Mouse (Mus musculus) midbrain, embryonic 12.5 days (tissue): Measurements from ENCODE around the gene Mbip. TPM values are rescaled to one million over a fixed set of nuclear protein-coding genes. Genes with fewer than 3 reads are reported as not detected.

Experiments used
- ATAC-seq: fragments of 200-750 bp; cut with Nextera tagmentation; 2 replicates; pipeline ENCODE4 v1.8.0; 2017; ENCODE audit warnings: low read depth, moderate TSS enrichment, moderate library complexity; ENCODE audit not compliant: low FRiP score
- H3K27ac ChIP-seq: fragments of 300-500 bp; sonication (generic); replicated peaks from 2 replicates; pipeline ENCODE4 v1.5.1; 2016; ENCODE audit warnings: mild to moderate bottlenecking
- H3K27me3 ChIP-seq: fragments of 300-500 bp; sonication (generic); 2 replicates; pipeline ENCODE4 v1.6.1; 2016; ENCODE audit warnings: mild to moderate bottlenecking
- H3K36me3 ChIP-seq: fragments of 300-500 bp; sonication (generic); 2 replicates; pipeline ENCODE4 v1.6.1; 2016
- H3K4me1 ChIP-seq: fragments of 300-500 bp; sonication (generic); 2 replicates; pipeline ENCODE4 v1.6.1; 2016
- H3K4me2 ChIP-seq: fragments of 300-500 bp; sonication (generic); replicated peaks from 2 replicates; pipeline ENCODE4 v1.6.1; 2016; ENCODE audit warnings: mild to moderate bottlenecking, moderate library complexity
- H3K4me3 ChIP-seq: fragments of 300-500 bp; sonication (generic); 2 replicates; pipeline ENCODE4 v1.5.1; 2016; ENCODE audit warnings: mild to moderate bottlenecking
- H3K9ac ChIP-seq: fragments of 300-500 bp; sonication (generic); replicated peaks from 2 replicates; pipeline ENCODE4 v1.6.1; 2016; ENCODE audit warnings: mild to moderate bottlenecking, moderate library complexity
- H3K9me3 ChIP-seq: fragments of 300-500 bp; sonication (generic); 2 replicates; pipeline ENCODE4 v1.6.1; 2016; ENCODE audit warnings: mild to moderate bottlenecking
- WGBS: fragments of 180-500 bp; shearing (Covaris S2); methylation state at CpG from one replicate; pipeline ENCODE4 v1.1.7; 2016; 5-methylcytosine and 5-hydroxymethylcytosine counted together
- polyA plus RNA-seq: library from polyadenylated mRNA; unstranded; fragments of >200 nt; fragmentation: Nextera tagmentation; extraction: Ambion mirVana; gene quantifications from 2 replicates; pipeline ENCODE4 v1.2.1, GENCODE M21; 2016

Gene Mbip
- polyA plus RNA-seq, 1 experiment from 2014 or later = 49.3 TPM

- peaks cover 17% of the 10 kb centered on the region for H3K27me3 ChIP-seq
- H3K4me2 ChIP-seq = no peak overlapping the region
- 81% methylated on average over 6 of the region's 6 CpGs for WGBS
- no peak for ATAC-seq
- no peak overlapping the region for H3K9ac ChIP-seq
- H3K4me1 ChIP-seq = peaks cover 15% of the 10 kb centered on the region
- H3K36me3 ChIP-seq = no peaks in the 10 kb centered on the region
- no peak overlapping the region for H3K27ac ChIP-seq
- H3K9me3 ChIP-seq = no peaks in the 10 kb centered on the region
- no peak overlapping the region for H3K4me3 ChIP-seq
Measured at GRCm38 (mm10) chr12:56305758-56306157, 39.9 kb downstream of the Mbip start.

GRCm38 (mm10) chr12:56302321-56303017 is 43.2 kb downstream of the Mbip start:
- Histone ChIP-seq H3K36me3 (no peaks in the 10 kb centered on the region), H3K4me3 (peak overlapping the region; percentile 37), H3K4me1 (peaks cover 23% of the 10 kb centered on the region), H3K27me3 (peaks cover 26% of the 10 kb centered on the region), H3K9me3 (no peaks in the 10 kb centered on the region), H3K4me2 (peak overlapping the region; percentile 58), H3K9ac (peak overlapping the region; percentile 44; the same call in 1 of the 2 replicates), H3K27ac (no peak overlapping the region)
- ATAC-seq = peak; percentile 53; the same call in 1 of the 2 replicates
- WGBS = 34% methylated on average over 4 of the region's 4 CpGs

- Histone ChIP-seq H3K4me3 (peak overlapping the region; percentile 37), H3K4me2 (peak overlapping the region; percentile 58), H3K4me1 (peaks cover 23% of the 10 kb centered on the region), H3K9ac (peak overlapping the region; percentile 44), H3K27me3 (peaks cover 29% of the 10 kb centered on the region), H3K36me3 (no peaks in the 10 kb centered on the region), H3K27ac (peak overlapping the region; percentile 69), H3K9me3 (no peaks in the 10 kb centered on the region)
- WGBS = 8% methylated on average over 27 of the region's 27 CpGs
- ATAC-seq = peak; percentile 78
Measured at GRCm38 (mm10) chr12:56301487-56302293, 44.0 kb downstream of the Mbip start.

- 63% methylated on average over 3 of the region's 3 CpGs for WGBS
- peaks cover 40% of the 10 kb centered on the region for H3K27me3 ChIP-seq
Measured at GRCm38 (mm10) chr12:56299610-56300009, 46.1 kb downstream of the Mbip start.

GRCm38 (mm10) chr12:56298919-56299318 is 46.8 kb downstream of the Mbip start:
- H3K27me3 ChIP-seq = peaks cover 40% of the 10 kb centered on the region
- 39% methylated on average over 1 of the region's 1 CpGs for WGBS
- H3K36me3 ChIP-seq = no peaks in the 10 kb centered on the region
- H3K9me3 ChIP-seq = no peaks in the 10 kb centered on the region
- H3K4me2 ChIP-seq = no peak overlapping the region
- H3K27ac ChIP-seq = no peak overlapping the region
- peaks cover 23% of the 10 kb centered on the region for H3K4me1 ChIP-seq
- H3K9ac ChIP-seq = no peak overlapping the region
- H3K4me3 ChIP-seq = no peak overlapping the region
- no peak for ATAC-seq

More at GRCm38 (mm10) chr12:56299610-56300009, 46.1 kb downstream of the Mbip start:
- H3K9ac ChIP-seq = no peak overlapping the region
- ATAC-seq = no peak
- no peaks in the 10 kb centered on the region for H3K36me3 ChIP-seq
- H3K4me3 ChIP-seq = no peak overlapping the region
- no peak overlapping the region for H3K27ac ChIP-seq
- H3K4me2 ChIP-seq = no peak overlapping the region
- peaks cover 23% of the 10 kb centered on the region for H3K4me1 ChIP-seq
- no peaks in the 10 kb centered on the region for H3K9me3 ChIP-seq

- Histone ChIP-seq H3K4me2 (peak overlapping the region; percentile 38), H3K9me3 (no peaks in the 10 kb centered on the region), H3K4me3 (no peak overlapping the region), H3K4me1 (peaks cover 23% of the 10 kb centered on the region), H3K27me3 (peaks cover 39% of the 10 kb centered on the region), H3K27ac (no peak overlapping the region), H3K9ac (no peak overlapping the region), H3K36me3 (no peaks in the 10 kb centered on the region)
- ATAC-seq = no peak
- 5% methylated on average over 21 of the region's 21 CpGs for WGBS
Measured at GRCm38 (mm10) chr12:56297921-56298830, 47.5 kb downstream of the Mbip start.

- no peak overlapping the region for H3K9ac ChIP-seq
- H3K9me3 ChIP-seq = no peaks in the 10 kb centered on the region
- H3K27ac ChIP-seq = no peak overlapping the region
- WGBS = 53% methylated on average over 5 of the region's 5 CpGs
- peaks cover 36% of the 10 kb centered on the region for H3K27me3 ChIP-seq
- no peak overlapping the region for H3K4me3 ChIP-seq
- peaks cover 17% of the 10 kb centered on the region for H3K4me1 ChIP-seq
- no peak overlapping the region for H3K4me2 ChIP-seq
- ATAC-seq = no peak; the same call in 1 of the 2 replicates
- no peaks in the 10 kb centered on the region for H3K36me3 ChIP-seq
Measured at GRCm38 (mm10) chr12:56297099-56297498, 48.6 kb downstream of the Mbip start.

- Histone ChIP-seq H3K4me1 (peaks cover 12% of the 10 kb centered on the region), H3K4me2 (no peak overlapping the region), H3K4me3 (no peak overlapping the region), H3K27ac (no peak overlapping the region), H3K36me3 (no peaks in the 10 kb centered on the region), H3K9ac (no peak overlapping the region), H3K9me3 (no peaks in the 10 kb centered on the region), H3K27me3 (peaks cover 34% of the 10 kb centered on the region)
- 15% methylated on average over 6 of the region's 6 CpGs for WGBS
- ATAC-seq = no peak
Measured at GRCm38 (mm10) chr12:56296524-56296923, 49.2 kb downstream of the Mbip start.

GRCm38 (mm10) chr12:56295160-56295559 is 50.5 kb downstream of the Mbip start:
- WGBS = 81% methylated on average over 3 of the region's 3 CpGs

GRCm38 (mm10) chr12:56288548-56288947 is 57.1 kb downstream of the Mbip start:
- no peak overlapping the region for H3K9ac ChIP-seq
- H3K9me3 ChIP-seq = no peaks in the 10 kb centered on the region
- no peak for ATAC-seq
- peaks cover 4% of the 10 kb centered on the region for H3K27me3 ChIP-seq
- H3K4me1 ChIP-seq = no peaks in the 10 kb centered on the region
- H3K27ac ChIP-seq = no peak overlapping the region
- WGBS = 84% methylated on average over 3 of the region's 3 CpGs
- H3K4me3 ChIP-seq = no peak overlapping the region
- H3K36me3 ChIP-seq = no peaks in the 10 kb centered on the region
- no peak overlapping the region for H3K4me2 ChIP-seq

More at GRCm38 (mm10) chr12:56295160-56295559, 50.5 kb downstream of the Mbip start:
- no peak for ATAC-seq
- H3K9ac ChIP-seq = no peak overlapping the region
- H3K4me3 ChIP-seq = no peak overlapping the region
- peaks cover 24% of the 10 kb centered on the region for H3K27me3 ChIP-seq
- no peak overlapping the region for H3K4me2 ChIP-seq
- H3K36me3 ChIP-seq = no peaks in the 10 kb centered on the region
- no peak overlapping the region for H3K27ac ChIP-seq
- no peaks in the 10 kb centered on the region for H3K9me3 ChIP-seq
- H3K4me1 ChIP-seq = peaks cover 8% of the 10 kb centered on the region

GRCm38 (mm10) chr12:56286828-56287227 is 58.9 kb downstream of the Mbip start:
- Histone ChIP-seq H3K9ac (no peak overlapping the region), H3K27me3 (no peaks in the 10 kb centered on the region)
- WGBS = 99% methylated on average over 14 of the region's 14 CpGs

More at GRCm38 (mm10) chr12:56286828-56287227, 58.9 kb downstream of the Mbip start:
- Histone ChIP-seq H3K4me1 (no peaks in the 10 kb centered on the region), H3K9me3 (no peaks in the 10 kb centered on the region), H3K4me2 (no peak overlapping the region), H3K36me3 (no peaks in the 10 kb centered on the region), H3K4me3 (no peak overlapping the region), H3K27ac (no peak overlapping the region)
- no peak for ATAC-seq
